Mouse (Mus musculus) lung, postnatal 4 days (tissue): ENCODE data around the gene Olfr665.
"Not testable (repeated sequence)": the region's sequence is repeated elsewhere in the genome, so short reads cannot be mapped to it uniquely, and the experiment has no call there.

Experiments
- DNase-seq, 2 experiments: peaks; one replicate each; pipeline ENCODE4 v3.0.0; 2021

Gene Olfr665

GRCm38 (mm10) chr7:104877731-104878130 is at the start of gene Olfr665:
Olfr665 (plus strand) TSS chr7:104878031.
- no peak for DNase-seq

GRCm38 (mm10) chr7:104842503-104842902 is 35.3 kb upstream of the Olfr665 start, which contains the start of gene Usp17lb:
Usp17lb (minus strand) TSS chr7:104842603.
- DNase-seq, result no peak

GRCm38 (mm10) chr7:104843731-104844287 is 34.0 kb upstream of the Olfr665 start:
- DNase-seq, result no peak

GRCm38 (mm10) chr7:104851546-104851945 is 26.3 kb upstream of the Olfr665 start:
- DNase-seq, result not testable (repeated sequence)

GRCm38 (mm10) chr7:104855248-104855750 is 22.5 kb upstream of the Olfr665 start:
- DNase-seq, result no peak

- DNase-seq, result not testable (repeated sequence)
Observed at GRCm38 (mm10) chr7:104856709-104857108, 21.1 kb upstream of the Olfr665 start, which contains the start of gene Usp17la. Usp17la (plus strand) TSS chr7:104857009.

GRCm38 (mm10) chr7:104857683-104858082 is 20.1 kb upstream of the Olfr665 start:
- no peak for DNase-seq

- DNase-seq, result no peak
Observed at GRCm38 (mm10) chr7:104861381-104861780, 16.4 kb upstream of the Olfr665 start.

GRCm38 (mm10) chr7:104895852-104896251 is 18.0 kb downstream of the Olfr665 start, which contains the start of gene Olfr666:
Olfr666 (minus strand) TSS chr7:104895952.
- DNase-seq, result no peak

GRCm38 (mm10) chr7:104921382-104921781 is 43.6 kb downstream of the Olfr665 start, which contains the start of gene Olfr667:
Olfr667 (minus strand) TSS chr7:104921482.
- no peak for DNase-seq

- DNase-seq, result no peak
Observed at GRCm38 (mm10) chr7:104927957-104928356, 50.1 kb downstream of the Olfr665 start, which contains the start of gene Olfr668. Olfr668 (minus strand) TSS chr7:104928057.
